Mouse (Mus musculus) CH12.LX (cell line): ENCODE data around the gene Mrpl35. TPM values are rescaled to one million over a fixed set of nuclear protein-coding genes. Genes with fewer than 3 reads are reported as not detected.

ENCODE experiments used
- DNase-seq: peaks from one replicate; pipeline ENCODE4 v3.0.0-alpha.2; 2013; ENCODE audit errors: extremely low read depth
- H3K27ac ChIP-seq: 2 replicates; pipeline ENCODE4 v1.5.1; 2012; ENCODE audit warnings: low read depth, mild to moderate bottlenecking, control low read depth, moderate library complexity; ENCODE audit not compliant: insufficient read depth
- H3K27me3 ChIP-seq: replicated peaks from 2 replicates; pipeline ENCODE3; 2012; ENCODE audit warnings: inconsistent platforms
- H3K36me3 ChIP-seq, 2 experiments: replicated peaks in 1 of 2; 2 replicates each; pipeline versions ENCODE3 to v1.6.1; 2012; ENCODE audit warnings: inconsistent platforms in 1 of 2, low read length in 1 of 2, mild to moderate bottlenecking in 1 of 2, mixed read lengths in 1 of 2, moderate library complexity in 1 of 2; ENCODE audit not compliant: control insufficient read depth in 1 of 2, insufficient read depth in 1 of 2
- H3K4me1 ChIP-seq, 2 experiments: 2 replicates each; pipeline ENCODE4 v1.6.1; 2012; ENCODE audit warnings: inconsistent platforms in 1 of 2, moderate library complexity in 1 of 2; ENCODE audit not compliant: insufficient read depth in 2 of 2, control insufficient read depth in 1 of 2
- H3K4me2 ChIP-seq: 2 replicates; pipeline ENCODE4 v1.6.1; 2012; ENCODE audit warnings: low read depth, mild to moderate bottlenecking, control low read depth; ENCODE audit not compliant: poor library complexity, insufficient read depth, severe bottlenecking
- H3K4me3 ChIP-seq, 3 experiments: fragments of 150-350 bp in 1 of 3; sonication (generic) in 1 of 3; replicated peaks in 1 of 3; 2 replicates each; pipeline versions ENCODE3 to v1.5.1; 2011 to 2012; ENCODE audit warnings: low read depth in 2 of 3, low read length in 2 of 3, mild to moderate bottlenecking in 2 of 3, moderate library complexity in 2 of 3, control low read depth in 1 of 3, improper control_type of control experiment in 1 of 3, inconsistent platforms in 1 of 3, mixed read lengths in 1 of 3; ENCODE audit not compliant: poor library complexity in 1 of 3
- H3K79me2 ChIP-seq: replicated peaks from 2 replicates; pipeline ENCODE4 v1.6.1; 2012; ENCODE audit warnings: mild to moderate bottlenecking, moderate library complexity; ENCODE audit not compliant: control insufficient read depth, poor library complexity, insufficient read depth, severe bottlenecking; ENCODE audit errors: extremely low read depth
- H3K9ac ChIP-seq: 2 replicates; pipeline ENCODE4 v1.6.1; 2012; ENCODE audit warnings: low read depth, mild to moderate bottlenecking, control low read depth, moderate library complexity; ENCODE audit not compliant: insufficient read depth
- H3K9me3 ChIP-seq: replicated peaks from 2 replicates; pipeline ENCODE3; 2012; ENCODE audit warnings: low read length, inconsistent platforms, mixed read lengths
- BHLHE40 ChIP-seq: IDR thresholded peaks from 2 replicates; pipeline ENCODE4 v1.6.1; 2011; ENCODE audit warnings: mild to moderate bottlenecking, low read depth, low read length, improper control_type of control experiment
- CHD1 ChIP-seq: IDR thresholded peaks from 2 replicates; pipeline ENCODE4 v1.6.1; 2012; ENCODE audit warnings: low read depth, low read length, improper control_type of control experiment, inconsistent platforms
- CHD2 ChIP-seq: IDR thresholded peaks from 2 replicates; pipeline ENCODE4 v1.6.1; 2011; ENCODE audit warnings: low read length, improper control_type of control experiment
- CTCF ChIP-seq, 2 experiments: IDR thresholded peaks in 1 of 2; conservative IDR thresholded peaks in 1 of 2; 2 replicates each; pipeline ENCODE4 v1.5.1; 2011 to 2012; ENCODE audit warnings: low read depth in 2 of 2, low read length in 2 of 2, improper control_type of control experiment in 1 of 2, inconsistent platforms in 1 of 2, mild to moderate bottlenecking in 1 of 2, moderate library complexity in 1 of 2
- E2F4 ChIP-seq: IDR thresholded peaks from 2 replicates; pipeline ENCODE4 v1.6.1; 2011; ENCODE audit warnings: low read depth, low read length, improper control_type of control experiment; ENCODE audit not compliant: insufficient replicate concordance
- ELF1 ChIP-seq: IDR thresholded peaks from 2 replicates; pipeline ENCODE4 v1.6.1; 2014; ENCODE audit warnings: low read depth, mild to moderate bottlenecking, inconsistent platforms, low read length, improper control_type of control experiment
- ETS1 ChIP-seq: conservative IDR thresholded peaks from 2 replicates; pipeline ENCODE4 v1.6.1; 2012; ENCODE audit warnings: low read depth, mild to moderate bottlenecking, inconsistent platforms, low read length, improper control_type of control experiment, moderate library complexity
- GABPA ChIP-seq: IDR thresholded peaks from 2 replicates; pipeline ENCODE4 v1.6.1; 2012; ENCODE audit warnings: low read depth, low read length, improper control_type of control experiment, inconsistent platforms; ENCODE audit not compliant: insufficient replicate concordance
- JUN ChIP-seq: IDR thresholded peaks from 2 replicates; pipeline ENCODE4 v1.6.1; 2011; ENCODE audit warnings: low read depth, mild to moderate bottlenecking, low read length, improper control_type of control experiment, moderate library complexity; ENCODE audit not compliant: insufficient read depth
- KAT2A ChIP-seq: IDR thresholded peaks from 2 replicates; pipeline ENCODE4 v1.6.1; 2012; ENCODE audit warnings: low read length, improper control_type of control experiment, inconsistent platforms; ENCODE audit not compliant: insufficient replicate concordance
- MAFK ChIP-seq: IDR thresholded peaks from 2 replicates; pipeline ENCODE4 v1.6.1; 2011; ENCODE audit warnings: low read length, improper control_type of control experiment; ENCODE audit not compliant: insufficient replicate concordance
- MAX ChIP-seq: IDR thresholded peaks from 2 replicates; pipeline ENCODE4 v1.6.1; 2011; ENCODE audit warnings: low read length, improper control_type of control experiment
- MEF2A ChIP-seq: IDR thresholded peaks from 2 replicates; pipeline ENCODE4 v1.6.1; 2014; ENCODE audit warnings: low read depth, mild to moderate bottlenecking, inconsistent platforms, low read length, improper control_type of control experiment, borderline replicate concordance
- NELFE ChIP-seq: IDR thresholded peaks from 2 replicates; pipeline ENCODE4 v1.6.1; 2011; ENCODE audit warnings: low read depth, low read length, improper control_type of control experiment
- NRF1 ChIP-seq: IDR thresholded peaks from 2 replicates; pipeline ENCODE4 v1.6.1; 2014; ENCODE audit warnings: low read depth, mild to moderate bottlenecking, inconsistent platforms, low read length, improper control_type of control experiment, moderate library complexity
- RCOR1 ChIP-seq: conservative IDR thresholded peaks from 2 replicates; pipeline ENCODE4 v1.6.1; 2012; ENCODE audit warnings: low read depth, mild to moderate bottlenecking, inconsistent platforms, low read length, improper control_type of control experiment
- SMC3 ChIP-seq: IDR thresholded peaks from 2 replicates; pipeline ENCODE4 v1.6.1; 2011; ENCODE audit warnings: low read depth, low read length, improper control_type of control experiment
- TBP ChIP-seq: conservative IDR thresholded peaks from 2 replicates; pipeline ENCODE4 v1.6.1; 2011; ENCODE audit warnings: low read depth, low read length, improper control_type of control experiment
- TCF12 ChIP-seq: IDR thresholded peaks from 2 replicates; pipeline ENCODE4 v1.6.1; 2014; ENCODE audit warnings: low read depth, mild to moderate bottlenecking, inconsistent platforms, low read length, improper control_type of control experiment
- ZC3H11A ChIP-seq: IDR thresholded peaks from 2 replicates; pipeline ENCODE4 v1.6.1; 2012; ENCODE audit warnings: low read depth, mild to moderate bottlenecking, inconsistent platforms, low read length, improper control_type of control experiment
- ZKSCAN1 ChIP-seq: IDR thresholded peaks from 2 replicates; pipeline ENCODE4 v1.6.1; 2012; ENCODE audit warnings: low read depth, inconsistent platforms, low read length, improper control_type of control experiment, borderline replicate concordance
- ZNF384 ChIP-seq: IDR thresholded peaks from 2 replicates; pipeline ENCODE4 v1.6.1; 2012; ENCODE audit warnings: low read depth, low read length, improper control_type of control experiment, inconsistent platforms
- dilution Hi-C: fragments of 300-500 bp; cut with MboI; formaldehyde crosslinking; loops from 2 replicates; pipeline ENCODE4 v1.14.3; 2020; ENCODE audit warnings: low sequenced_read_pairs; ENCODE audit not compliant: extremely low pct_unique_long_range_greater_than_20kb, extremely low pct_ligation_motif_present
- in situ Hi-C: fragments of 300-500 bp; cut with MboI; formaldehyde crosslinking; loops from 3 replicates; pipeline ENCODE4 v1.14.3; 2019; ENCODE audit warnings: low sequenced_read_pairs, low pct_ligation_motif_present, low pct_unique_long_range_greater_than_20kb, mixed read lengths
- polyA plus RNA-seq: library from polyadenylated mRNA; unstranded; fragments of >175 nt; gene quantifications from 2 replicates; pipeline ENCODE4 v1.2.1, GENCODE M21; 2012; ENCODE audit warnings: low read depth; ENCODE audit not compliant: insufficient read length
- total RNA-seq, 2 experiments: library from RNA; depleted of rRNA; stranded (reverse); fragments of 300-350 nt in 1 of 2; fragments of >200 nt in 1 of 2; gene quantifications; 2 replicates each; pipeline ENCODE4 v1.2.3; 2012 to 2014

Gene Mrpl35
- total and polyA plus RNA-seq, 3 experiments, result 36.3 to 82.7 (median 54.2) TPM

GRCm38 (mm10) chr6:71783165-71783564 lies 43.6 kb downstream of the Mrpl35 start:
- no peak overlapping the region for H3K9ac ChIP-seq
- H3K36me3 ChIP-seq, result no peaks in the 10 kb centered on the region
- H3K79me2 ChIP-seq, result no peaks in the 10 kb centered on the region
- dilution Hi-C loops, result no loop called here
- no peak overlapping the region for H3K4me3 ChIP-seq
- no peak overlapping the region for H3K4me2 ChIP-seq
- peaks cover 2 to 3% of the 10 kb centered on the region in 2 experiments; a peak in 3 of 4 replicates for H3K4me1 ChIP-seq
- H3K27me3 ChIP-seq, result peaks cover 10% of the 10 kb centered on the region
- H3K27ac ChIP-seq, result no peak overlapping the region
- H3K9me3 ChIP-seq, result peaks cover 4% of the 10 kb centered on the region
- in situ Hi-C loops, result no loop called here
- no peak for DNase-seq
- TF ChIP-seq MEF2A, result no peak
- TF ChIP-seq E2F4, result no peak
- TF ChIP-seq TCF12, result no peak
- TF ChIP-seq MAFK, result no peak
- TF ChIP-seq NRF1, result no peak
- no peak for TF ChIP-seq CHD1
- no peak for TF ChIP-seq CTCF (conservative IDR thresholded peaks at IDR 0.05 in 1 of 2, IDR thresholded peaks at IDR 0.05 in 1 of 2; ENCODE audit: low read depth in 2 of 2, low read length in 2 of 2)

- no peak for DNase-seq
- no peak overlapping the region for H3K4me3 ChIP-seq
- H3K27ac ChIP-seq, result no peak overlapping the region
- no peaks in the 10 kb centered on the region for H3K4me1 ChIP-seq
- H3K36me3 ChIP-seq, result no peaks in the 10 kb centered on the region
- TF ChIP-seq JUN, result no peak
- peaks cover under 1% of the 10 kb centered on the region for H3K27me3 ChIP-seq
- no peak overlapping the region for H3K4me2 ChIP-seq
- in situ Hi-C loops (no loop called here), dilution Hi-C loops (no loop called here)
- peaks cover 4% of the 10 kb centered on the region for H3K9me3 ChIP-seq
- H3K79me2 ChIP-seq, result no peaks in the 10 kb centered on the region
- no peak overlapping the region for H3K9ac ChIP-seq
These were observed 46.3 kb downstream of the Mrpl35 start for GRCm38 (mm10) chr6:71780431-71780830.

- H3K4me1 ChIP-seq, result no peaks in the 10 kb centered on the region
- DNase-seq, result no peak
- no peak overlapping the region for H3K9ac ChIP-seq
- peaks cover 4% of the 10 kb centered on the region for H3K9me3 ChIP-seq
- no peak overlapping the region for H3K4me2 ChIP-seq
- no peak for TF ChIP-seq CHD2
- no peak for TF ChIP-seq NRF1
- no peak for TF ChIP-seq CTCF (conservative IDR thresholded peaks at IDR 0.05 in 1 of 2, IDR thresholded peaks at IDR 0.05 in 1 of 2; ENCODE audit: low read depth in 2 of 2, low read length in 2 of 2)
- no peak for TF ChIP-seq KAT2A
- TF ChIP-seq TCF12, result no peak
- no peak for TF ChIP-seq ZNF384
- no peak for TF ChIP-seq JUN
- TF ChIP-seq E2F4, result no peak
- no peak for TF ChIP-seq ELF1
- no peak for TF ChIP-seq SMC3
- no peak for TF ChIP-seq GABPA
- no peak for TF ChIP-seq TBP
- TF ChIP-seq MAX, result no peak
- no peak for TF ChIP-seq RCOR1
- TF ChIP-seq NELFE, result no peak
- TF ChIP-seq ETS1, result no peak
- no peak for TF ChIP-seq MEF2A
- no peak for TF ChIP-seq BHLHE40
- TF ChIP-seq ZKSCAN1, result no peak
- TF ChIP-seq ZC3H11A, result no peak
- TF ChIP-seq, all 38 proteins: peak for 0
- no peaks in the 10 kb centered on the region for H3K36me3 ChIP-seq
- dilution Hi-C loops (no loop called here), in situ Hi-C loops (loop anchor here (10.0 kb wide), 1 partner anchor 95 kb away; no protein-coding TSS in a partner anchor)
- no peaks in the 10 kb centered on the region for H3K27me3 ChIP-seq
- no peak overlapping the region for H3K4me3 ChIP-seq
- no peak overlapping the region for H3K27ac ChIP-seq
- no peaks in the 10 kb centered on the region for H3K79me2 ChIP-seq
These were observed 46.9 kb downstream of the Mrpl35 start for GRCm38 (mm10) chr6:71779831-71780230.
